Mouse (Mus musculus) lung, embryonic 15.5 days (tissue): ENCODE data around the gene Zfp473. TPM values are rescaled to one million over a fixed set of nuclear protein-coding genes. Genes with fewer than 3 reads are reported as not detected.
"Not testable (repeated sequence)": the region's sequence is repeated elsewhere in the genome, so short reads cannot be mapped to it uniquely, and the experiment has no call there.

Source experiments
- ATAC-seq: fragments of 200-750 bp; cut with Nextera tagmentation; 2 replicates; pipeline ENCODE4 v1.8.0; 2017; ENCODE audit warnings: moderate number of reproducible peaks, borderline replicate concordance; ENCODE audit not compliant: low FRiP score, low TSS enrichment; ENCODE audit errors: extremely low read depth
- H3K27ac ChIP-seq: fragments of 300-500 bp; sonication (generic); 2 replicates; pipeline ENCODE4 v1.5.1; 2015; ENCODE audit warnings: moderate library complexity, mild to moderate bottlenecking, inconsistent platforms
- H3K27me3 ChIP-seq: fragments of 300-500 bp; sonication (generic); 2 replicates; pipeline ENCODE4 v1.6.1; 2015; ENCODE audit warnings: inconsistent platforms
- H3K36me3 ChIP-seq: fragments of 300-500 bp; sonication (generic); 2 replicates; pipeline ENCODE4 v1.6.1; 2015; ENCODE audit warnings: inconsistent platforms
- H3K4me1 ChIP-seq: fragments of 300-500 bp; sonication (generic); 2 replicates; pipeline ENCODE4 v1.6.1; 2015; ENCODE audit warnings: inconsistent platforms
- H3K4me2 ChIP-seq: fragments of 300-500 bp; sonication (generic); 2 replicates; pipeline ENCODE4 v1.6.1; 2015; ENCODE audit warnings: inconsistent platforms, mild to moderate bottlenecking, moderate library complexity
- H3K4me3 ChIP-seq: fragments of 300-500 bp; sonication (generic); 2 replicates; pipeline ENCODE4 v1.5.1; 2015; ENCODE audit warnings: mild to moderate bottlenecking, inconsistent platforms
- H3K9ac ChIP-seq: fragments of 300-500 bp; sonication (generic); 2 replicates; pipeline ENCODE4 v1.6.1; 2015; ENCODE audit warnings: inconsistent platforms
- H3K9me3 ChIP-seq: fragments of 300-500 bp; sonication (generic); 2 replicates; pipeline ENCODE4 v1.6.1; 2016; ENCODE audit warnings: inconsistent platforms
- WGBS: fragments of 180-500 bp; shearing (Covaris S2); methylation state at CpG from one replicate; pipeline ENCODE4 v1.1.7; 2015; 5-methylcytosine and 5-hydroxymethylcytosine counted together
- polyA plus RNA-seq: library from polyadenylated mRNA; unstranded; fragments of >200 nt; fragmentation: Nextera tagmentation; extraction: Ambion mirVana; gene quantifications from 2 replicates; pipeline ENCODE4 v1.2.1, GENCODE M21; 2015

Zfp473 gene
- polyA plus RNA-seq, 1 experiment from 2014 or later: 2.2 TPM

- H3K9ac ChIP-seq: no peak overlapping the region
- no peaks in the 10 kb centered on the region for H3K36me3 ChIP-seq
- no peaks in the 10 kb centered on the region for H3K4me1 ChIP-seq
- H3K4me3 ChIP-seq: no peak overlapping the region
- H3K27ac ChIP-seq: no peak overlapping the region
- H3K9me3 ChIP-seq: no peaks in the 10 kb centered on the region
- WGBS: 77% methylated on average over 5 of the region's 5 CpGs
- H3K27me3 ChIP-seq: no peaks in the 10 kb centered on the region
- no peak overlapping the region for H3K4me2 ChIP-seq
- no peak for ATAC-seq
Observed at GRCm38 (mm10) chr7:44709881-44710280, 41.0 kb downstream of the Zfp473 start.

GRCm38 (mm10) chr7:44708574-44708973 is 42.3 kb downstream of the Zfp473 start, which contains the start of gene Izumo2:
Gene Izumo2 (plus strand): TSS chr7:44708742.
- no peak within 1 kb of the TSS for H3K4me3 ChIP-seq
- H3K9ac ChIP-seq: no peak within 1 kb of the TSS
- no peak within 1 kb of the TSS for H3K4me2 ChIP-seq
- 69% methylated on average over 14 of the region's 14 CpGs for WGBS
- ATAC-seq: 0 out of 2 replicates have a peak, but pooled peaks have one; percentile 19
- H3K27me3 ChIP-seq: no peaks in the 10 kb centered on the region
- H3K27ac ChIP-seq: no peak within 1 kb of the TSS
- H3K9me3 ChIP-seq: no peaks in the 10 kb centered on the region
- no peaks in the 10 kb centered on the region for H3K36me3 ChIP-seq
- H3K4me1 ChIP-seq: no peaks in the 10 kb centered on the region

DNA sequence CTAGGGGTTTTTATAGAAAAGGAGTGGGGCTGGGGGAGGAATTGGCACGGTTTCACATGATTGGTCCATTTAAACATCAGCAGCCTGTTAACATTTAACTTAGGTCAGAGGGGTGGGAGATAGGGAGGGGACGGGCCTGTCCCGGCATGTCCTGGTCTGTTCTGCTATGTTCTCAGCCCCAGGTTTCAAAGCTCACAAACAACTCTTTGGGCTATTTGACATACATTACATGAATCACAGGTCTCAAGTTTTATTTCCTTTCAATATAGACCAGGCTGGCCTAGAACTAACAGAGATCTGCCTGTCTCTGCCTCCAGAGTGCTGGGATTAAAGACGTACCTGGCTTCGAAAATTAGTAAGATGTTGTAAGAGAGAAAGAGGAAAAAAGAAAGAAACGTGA is 42.8 kb downstream of the Zfp473 start:
- H3K4me2 ChIP-seq, H3K27me3 ChIP-seq, H3K36me3 ChIP-seq, H3K4me3 ChIP-seq, H3K9ac ChIP-seq, ATAC-seq, H3K4me1 ChIP-seq, H3K9me3 ChIP-seq, H3K27ac ChIP-seq: not testable (repeated sequence)
- WGBS: 83% methylated on average over 6 of the region's 6 CpGs

GRCm38 (mm10) chr7:44707169-44707675 is 43.6 kb downstream of the Zfp473 start:
- Histone ChIP-seq H3K4me1 (no peaks in the 10 kb centered on the region), H3K9me3 (no peaks in the 10 kb centered on the region), H3K9ac (no peak overlapping the region), H3K27me3 (no peaks in the 10 kb centered on the region), H3K27ac (no peak overlapping the region), H3K4me3 (no peak overlapping the region), H3K4me2 (no peak overlapping the region), H3K36me3 (no peaks in the 10 kb centered on the region)
- 86% methylated on average over 5 of the region's 5 CpGs for WGBS
- no peak for ATAC-seq

GRCm38 (mm10) chr7:44706322-44706721 is 44.5 kb downstream of the Zfp473 start:
- no peak overlapping the region for H3K9ac ChIP-seq
- ATAC-seq: no peak
- no peaks in the 10 kb centered on the region for H3K36me3 ChIP-seq
- no peak overlapping the region for H3K4me3 ChIP-seq
- H3K27me3 ChIP-seq: no peaks in the 10 kb centered on the region
- no peak overlapping the region for H3K4me2 ChIP-seq
- no peaks in the 10 kb centered on the region for H3K9me3 ChIP-seq
- no peak overlapping the region for H3K27ac ChIP-seq
- no peaks in the 10 kb centered on the region for H3K4me1 ChIP-seq

DNA sequence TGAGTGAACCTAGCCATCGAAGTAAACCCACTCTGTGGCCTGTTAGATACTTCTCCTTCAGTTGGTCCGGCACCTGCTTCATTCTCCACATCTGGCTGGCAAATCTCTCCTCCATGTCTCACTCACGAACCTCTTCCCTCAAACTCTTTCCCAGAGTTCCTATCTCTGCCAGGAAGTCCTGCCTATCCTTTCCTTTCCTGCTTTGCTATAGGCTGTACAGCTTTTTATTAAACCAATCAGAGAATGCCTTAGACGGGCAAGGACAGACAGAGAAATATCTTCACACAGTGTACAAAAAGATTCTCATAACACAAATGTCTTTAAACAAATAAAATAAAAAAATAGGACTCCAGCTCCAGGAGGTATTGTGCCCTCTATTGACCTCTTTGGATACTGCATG is 45.8 kb downstream of the Zfp473 start:
- Histone ChIP-seq H3K4me3 (no peak overlapping the region), H3K9ac (no peak overlapping the region), H3K4me1 (no peaks in the 10 kb centered on the region), H3K9me3 (no peaks in the 10 kb centered on the region), H3K27me3 (no peaks in the 10 kb centered on the region), H3K36me3 (no peaks in the 10 kb centered on the region), H3K4me2 (no peak overlapping the region), H3K27ac (no peak overlapping the region)
- WGBS: 91% methylated on average over 4 of the region's 4 CpGs
- ATAC-seq: no peak

DNA sequence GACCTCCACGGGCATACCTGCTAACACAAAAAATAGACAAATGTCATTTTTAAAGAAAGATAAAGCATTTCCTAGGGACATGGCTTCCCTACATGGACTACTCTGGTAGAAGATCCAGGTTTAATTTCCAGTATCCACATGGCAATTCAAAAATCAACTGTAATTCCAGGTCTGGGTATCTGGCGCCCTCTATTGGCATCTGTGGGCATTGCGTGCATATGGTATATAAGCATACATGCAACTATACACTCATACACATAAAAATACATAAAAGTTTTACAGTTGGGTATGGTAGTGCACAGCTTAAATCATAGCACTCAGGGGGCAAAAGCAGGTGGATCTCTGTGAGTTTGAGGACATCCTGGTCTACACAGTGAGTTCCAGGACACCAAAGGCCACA is 46.5 kb downstream of the Zfp473 start:
- Histone ChIP-seq H3K27ac (no peak overlapping the region), H3K36me3 (no peaks in the 10 kb centered on the region), H3K4me2 (no peak overlapping the region), H3K9me3 (no peaks in the 10 kb centered on the region), H3K4me3 (no peak overlapping the region), H3K4me1 (no peaks in the 10 kb centered on the region), H3K27me3 (no peaks in the 10 kb centered on the region), H3K9ac (no peak overlapping the region)
- ATAC-seq: no peak
- WGBS: 52% methylated on average over 3 of the region's 3 CpGs

- no peak for ATAC-seq
Observed at GRCm38 (mm10) chr7:44702985-44703384, 47.9 kb downstream of the Zfp473 start.

GRCm38 (mm10) chr7:44701921-44702320 is 48.9 kb downstream of the Zfp473 start:
- H3K27me3 ChIP-seq: no peaks in the 10 kb centered on the region
- no peaks in the 10 kb centered on the region for H3K36me3 ChIP-seq
- no peaks in the 10 kb centered on the region for H3K9me3 ChIP-seq
- WGBS: 11% methylated on average over 6 of the region's 6 CpGs
- H3K27ac ChIP-seq: no peak overlapping the region
- no peak for ATAC-seq
- H3K4me2 ChIP-seq: no peak overlapping the region
- H3K9ac ChIP-seq: no peak overlapping the region
- H3K4me3 ChIP-seq: no peak overlapping the region
- H3K4me1 ChIP-seq: peaks cover 15% of the 10 kb centered on the region; the same call in 1 of the 2 replicates

More at GRCm38 (mm10) chr7:44702985-44703384, 47.9 kb downstream of the Zfp473 start:
- Histone ChIP-seq H3K4me1 (0 out of 2 replicates have a peak, but pooled peaks cover 6% of the 10 kb centered on the region), H3K27ac (no peak overlapping the region), H3K36me3 (no peaks in the 10 kb centered on the region), H3K27me3 (no peaks in the 10 kb centered on the region), H3K9me3 (no peaks in the 10 kb centered on the region), H3K4me2 (no peak overlapping the region), H3K9ac (no peak overlapping the region), H3K4me3 (no peak overlapping the region)
- WGBS: 66% methylated on average over 8 of the region's 8 CpGs

- no peaks in the 10 kb centered on the region for H3K36me3 ChIP-seq
- no peak overlapping the region for H3K4me3 ChIP-seq
- WGBS: 42% methylated on average over 7 of the region's 7 CpGs
- peak overlapping the region; percentile 85 for H3K27ac ChIP-seq
- peaks cover 24% of the 10 kb centered on the region for H3K4me1 ChIP-seq
- no peaks in the 10 kb centered on the region for H3K27me3 ChIP-seq
- H3K4me2 ChIP-seq: no peak overlapping the region
- no peak for ATAC-seq
- H3K9me3 ChIP-seq: no peaks in the 10 kb centered on the region
- no peak overlapping the region for H3K9ac ChIP-seq
Observed at GRCm38 (mm10) chr7:44697980-44698379, 52.9 kb downstream of the Zfp473 start.

DNA sequence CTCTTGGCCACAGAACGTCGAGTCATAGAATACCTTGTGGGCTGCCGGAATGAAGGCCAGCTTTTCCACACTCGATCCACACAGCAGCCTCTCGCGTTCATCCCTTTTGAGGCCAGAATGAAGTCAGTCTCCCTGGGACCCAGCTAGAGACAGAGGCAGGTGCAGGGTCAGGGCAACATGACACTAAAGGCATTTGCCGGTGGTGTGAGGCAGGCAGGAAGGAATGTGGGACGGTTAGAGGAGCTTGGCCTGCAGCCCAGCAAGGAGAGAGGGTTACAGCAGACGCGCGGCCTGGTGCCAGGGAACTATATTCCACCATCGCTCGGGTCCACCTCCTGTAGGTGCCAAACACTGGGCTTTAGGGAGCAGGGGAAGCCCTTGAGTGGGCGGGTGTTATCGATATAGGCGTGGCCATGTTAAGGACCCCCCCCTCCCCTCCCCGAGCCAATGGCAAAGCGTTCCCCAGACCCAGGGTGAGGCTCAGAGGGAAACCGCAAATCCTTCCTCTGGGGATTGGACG is 53.6 kb downstream of the Zfp473 start:
- 7% methylated on average over 19 of the region's 20 CpGs for WGBS
- H3K4me3 ChIP-seq: no peak overlapping the region
- no peaks in the 10 kb centered on the region for H3K9me3 ChIP-seq
- peak; percentile 76 for ATAC-seq
- no peak overlapping the region; the same call in 1 of the 2 replicates for H3K4me2 ChIP-seq
- H3K9ac ChIP-seq: no peak overlapping the region
- peaks cover 25% of the 10 kb centered on the region for H3K4me1 ChIP-seq
- H3K36me3 ChIP-seq: no peaks in the 10 kb centered on the region
- H3K27ac ChIP-seq: peak overlapping the region; percentile 85
- no peaks in the 10 kb centered on the region for H3K27me3 ChIP-seq

DNA sequence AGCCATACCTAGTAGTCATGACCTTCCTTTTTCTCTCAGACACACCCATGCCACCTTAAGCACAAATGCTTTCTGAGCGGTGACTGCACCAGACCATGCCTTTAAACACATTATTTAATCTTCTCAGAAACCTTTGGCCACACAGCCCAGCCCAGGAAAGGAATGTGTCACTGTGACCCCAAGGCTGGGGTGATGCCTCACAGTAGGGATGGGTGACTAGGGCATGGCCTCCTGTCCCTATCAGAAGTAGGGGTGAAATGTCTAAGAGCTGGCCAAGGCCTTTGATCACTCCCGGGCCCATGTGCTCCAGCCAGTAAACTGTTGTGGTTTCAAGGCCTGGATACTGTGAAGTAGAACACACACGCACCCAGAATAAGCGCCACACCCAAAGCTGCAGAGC is 55.6 kb downstream of the Zfp473 start:
- H3K4me3 ChIP-seq: no peak overlapping the region
- ATAC-seq: no peak; the same call in 1 of the 2 replicates
- no peak overlapping the region for H3K4me2 ChIP-seq
- H3K36me3 ChIP-seq: no peaks in the 10 kb centered on the region
- H3K4me1 ChIP-seq: peaks cover 30% of the 10 kb centered on the region
- H3K27me3 ChIP-seq: no peaks in the 10 kb centered on the region
- no peaks in the 10 kb centered on the region for H3K9me3 ChIP-seq
- H3K27ac ChIP-seq: no peak overlapping the region
- H3K9ac ChIP-seq: no peak overlapping the region
- 76% methylated on average over 4 of the region's 4 CpGs for WGBS
